Mouse (Mus musculus): ENCODE results near the gene Palm2.
A peak's percentile ranks its signal among the peaks of the same experiment; 100 is the strongest.

Gene Palm2

DNA sequence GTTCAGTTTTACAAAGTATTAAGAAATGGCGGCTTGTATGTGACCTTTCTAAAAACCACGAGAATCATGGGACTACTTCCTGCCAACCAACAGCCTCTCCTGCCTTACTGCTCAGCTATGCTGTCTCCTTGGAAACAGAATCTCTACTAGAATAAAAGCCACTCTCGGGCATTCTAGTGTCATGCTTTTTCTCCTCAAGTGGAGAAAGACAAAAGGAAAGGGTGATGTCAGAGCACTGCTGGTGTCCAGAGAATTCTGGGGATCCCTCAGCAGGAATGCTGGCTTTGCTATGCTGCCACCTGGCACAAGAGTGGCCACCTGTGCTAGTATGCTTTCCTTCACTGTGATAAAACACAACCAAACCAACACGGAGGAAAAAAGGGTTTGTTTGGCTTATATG, 226.4 kb downstream of the Palm2 start:
- DNase-seq (ENCODE audit: extremely low read depth, low read depth): no peak

DNA sequence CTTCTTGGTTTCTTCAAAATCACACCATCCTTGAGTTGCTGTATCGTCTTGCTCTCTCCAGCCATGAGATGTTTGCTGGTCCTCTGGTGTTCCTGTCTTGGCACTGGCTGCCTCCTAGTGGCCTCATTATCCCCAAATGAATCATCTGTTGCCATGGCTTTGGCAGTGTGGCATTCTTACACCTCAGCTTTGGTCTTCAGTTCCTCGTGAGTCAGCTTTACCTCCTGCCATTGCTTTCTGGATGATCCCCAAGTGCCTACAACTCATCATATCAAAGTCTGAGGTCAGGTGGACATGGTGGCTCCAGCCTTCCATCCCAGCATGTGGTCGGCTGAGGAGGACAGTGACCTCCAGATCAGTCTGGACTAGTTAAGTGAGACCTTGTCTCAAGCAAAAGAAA, 232.1 kb downstream of the Palm2 start:
- DNase-seq (ENCODE audit: extremely low read depth, low read depth): no peak

DNA sequence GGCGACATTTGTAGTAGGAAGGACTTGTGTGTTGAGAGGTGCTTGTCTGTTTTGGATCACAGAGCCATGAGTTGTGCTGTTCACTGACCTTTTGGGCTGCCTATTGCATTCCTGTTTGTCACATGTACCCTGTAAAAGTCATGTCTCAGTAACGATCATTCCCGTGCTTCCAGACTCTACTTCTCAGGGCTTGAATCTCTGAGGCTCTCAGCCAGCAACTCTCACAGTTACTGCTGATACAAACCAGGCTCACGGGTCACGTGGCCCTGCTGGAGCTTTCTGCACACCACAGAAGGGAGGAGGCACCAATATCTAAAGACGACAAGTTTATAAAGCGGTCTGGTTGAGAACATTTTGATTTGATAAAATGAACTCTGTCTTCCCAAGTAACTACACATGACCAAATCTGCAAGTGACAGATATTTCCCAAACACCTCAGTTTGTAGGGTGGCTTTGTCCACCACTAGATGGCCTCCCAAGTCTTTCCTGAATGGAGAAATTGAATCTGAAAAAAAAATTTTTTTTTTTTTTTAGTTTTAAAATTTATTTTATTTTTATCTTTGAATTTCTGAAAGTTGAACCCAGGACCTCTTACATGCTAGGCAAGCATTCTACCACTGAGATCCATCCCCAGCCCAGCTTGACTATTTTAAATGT, 236.9 kb downstream of the Palm2 start:
- DNase-seq (ENCODE audit: extremely low read depth, low read depth): peak; percentile 6

DNA sequence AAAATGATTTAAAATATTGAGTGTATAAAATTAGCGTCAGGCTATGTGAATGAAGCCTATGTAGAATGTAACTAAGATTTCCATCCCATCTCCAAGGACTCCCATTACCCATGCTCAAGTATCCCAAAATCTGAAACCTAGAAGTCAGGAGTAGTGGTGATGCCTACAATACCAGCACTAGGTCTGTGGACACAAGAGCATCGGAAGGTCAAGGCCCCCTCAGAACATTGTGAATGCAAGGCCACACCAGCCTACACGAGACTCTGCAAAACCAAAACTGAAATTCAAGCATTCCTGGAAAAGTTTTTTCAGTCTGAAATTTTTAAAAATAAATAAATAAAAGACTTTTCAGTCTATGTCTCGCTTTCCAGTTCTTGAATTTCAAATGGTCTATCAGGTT, 238.5 kb downstream of the Palm2 start:
- DNase-seq (ENCODE audit: extremely low read depth, low read depth): no peak

DNA sequence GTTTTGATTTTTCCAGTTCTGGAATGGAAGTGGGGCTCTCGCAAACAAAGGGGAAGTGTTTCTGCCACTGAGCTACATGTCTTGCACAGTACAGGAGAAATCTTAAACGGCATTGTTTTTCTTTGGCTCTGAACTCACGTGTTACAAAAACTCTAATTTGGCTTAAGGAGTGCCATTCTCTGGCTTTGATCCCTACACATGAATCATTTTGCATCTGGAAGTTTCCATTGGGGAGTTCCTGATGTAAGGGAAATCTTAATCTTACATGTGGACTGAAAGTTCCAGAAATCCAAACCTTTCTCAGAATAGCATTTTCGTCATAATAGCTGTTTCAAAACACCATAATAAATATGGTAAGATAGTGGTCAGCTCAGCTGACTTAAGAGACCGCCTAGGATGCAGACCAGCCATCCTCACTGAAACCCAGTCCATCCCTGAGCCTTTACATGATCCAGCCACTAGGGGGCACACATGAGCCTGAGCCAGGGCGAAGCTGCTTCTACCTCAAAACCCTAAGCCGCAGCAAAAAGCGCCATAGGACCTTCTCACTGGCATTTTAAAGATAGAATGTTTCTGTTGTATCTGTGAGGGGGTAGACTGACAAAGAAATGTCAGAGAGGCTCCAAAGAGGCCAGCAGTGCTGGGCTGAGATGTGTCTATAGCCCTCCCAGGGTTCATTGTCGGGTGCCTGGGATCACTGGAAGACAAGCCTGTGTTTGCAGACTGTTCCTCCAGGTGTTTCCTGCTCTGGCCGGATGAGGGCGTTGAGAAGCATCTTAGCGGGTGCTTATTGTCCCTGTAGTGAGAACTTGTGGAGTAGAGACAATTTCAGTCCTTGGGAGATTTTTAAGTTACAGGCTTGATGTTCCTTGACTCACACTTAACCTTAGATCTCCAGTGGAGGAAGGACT, 239.2 kb downstream of the Palm2 start:
- peak; percentile 61 for DNase-seq (ENCODE audit: extremely low read depth, low read depth)

DNA sequence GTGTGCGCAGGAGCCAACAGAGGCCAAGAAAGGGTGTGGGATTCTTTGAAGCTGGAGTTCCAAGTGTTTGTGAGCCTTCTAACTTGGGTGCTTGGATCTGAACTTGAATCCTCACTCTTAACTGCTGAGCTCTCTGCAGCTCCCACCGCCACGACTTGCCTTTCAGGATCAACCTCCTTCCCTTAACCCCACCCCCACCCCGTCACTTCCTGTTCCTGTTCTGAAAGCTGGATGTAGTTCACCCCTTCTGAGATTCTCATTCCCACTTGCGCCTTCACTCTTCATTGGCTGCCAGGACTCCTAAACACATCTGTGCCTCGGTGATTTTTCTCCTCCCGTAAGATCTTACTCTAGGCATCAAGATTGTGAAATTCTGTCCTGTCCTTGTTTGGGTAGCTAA, 240.3 kb downstream of the Palm2 start:
- no peak for DNase-seq (ENCODE audit: extremely low read depth, low read depth)

DNA sequence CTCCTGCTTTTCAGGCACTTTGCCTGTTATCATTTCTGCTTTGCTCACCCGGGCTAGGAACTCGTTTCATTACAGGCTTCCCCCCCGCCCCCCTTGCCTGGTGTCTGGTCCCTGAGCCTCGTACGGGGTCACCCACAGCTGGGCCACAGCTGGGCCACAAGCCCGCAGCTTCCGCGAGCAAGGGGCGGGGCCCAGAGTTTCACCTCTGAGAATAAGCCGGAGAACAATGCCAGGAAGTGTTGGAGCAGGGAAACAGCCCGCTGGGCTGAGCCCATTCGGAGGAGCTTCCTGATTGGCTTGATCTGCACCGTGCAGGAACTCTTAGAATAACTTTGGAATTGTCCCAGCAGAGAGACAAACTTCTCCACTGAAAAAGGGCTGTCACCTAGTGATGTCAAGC, 241.3 kb downstream of the Palm2 start:
- no peak for DNase-seq (ENCODE audit: extremely low read depth, low read depth)

DNA sequence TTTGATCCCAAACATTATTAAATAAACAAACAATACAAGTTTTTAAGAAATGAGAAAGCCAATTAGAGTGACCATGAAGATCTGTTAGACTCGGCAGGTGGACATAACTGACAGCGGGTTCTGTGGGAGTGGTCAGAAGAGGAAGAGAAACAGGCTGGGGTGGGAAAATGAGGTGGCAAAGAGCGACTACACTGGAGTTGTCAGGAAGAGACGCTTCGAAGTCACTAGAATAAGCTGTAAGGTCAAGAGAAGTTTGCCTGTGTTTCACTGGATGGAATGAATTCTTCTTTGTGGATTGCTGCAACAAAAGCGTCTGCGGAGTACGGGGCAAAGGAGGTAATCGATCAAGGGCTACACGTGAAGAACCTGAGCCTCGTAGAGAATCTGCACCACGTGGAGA, 243.9 kb downstream of the Palm2 start:
- no peak for DNase-seq (ENCODE audit: extremely low read depth, low read depth)

DNA sequence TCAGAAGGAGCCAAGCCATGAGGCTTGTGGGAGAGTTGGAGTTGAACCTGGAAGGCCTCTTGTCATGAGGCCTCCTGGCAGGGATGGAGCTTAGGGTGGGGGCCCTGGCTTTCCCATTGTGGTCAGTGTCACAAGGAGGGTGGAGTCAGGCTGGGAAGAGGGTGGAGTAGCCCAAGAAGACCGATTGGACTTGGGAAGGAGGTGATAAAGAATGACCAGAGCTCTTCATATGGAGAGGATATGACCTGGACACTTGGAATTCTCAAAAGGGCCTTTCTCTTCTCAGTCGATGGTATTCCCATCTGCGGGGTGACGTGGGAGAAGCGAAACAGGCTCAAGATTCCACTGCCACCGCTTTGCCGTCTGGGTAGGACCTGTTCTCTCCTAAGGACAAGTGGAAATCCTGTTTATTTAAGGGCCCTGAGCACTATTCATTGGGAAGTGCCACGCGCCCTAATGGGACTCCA, 245.0 kb downstream of the Palm2 start:
- DNase-seq (ENCODE audit: extremely low read depth, low read depth): no peak

DNA sequence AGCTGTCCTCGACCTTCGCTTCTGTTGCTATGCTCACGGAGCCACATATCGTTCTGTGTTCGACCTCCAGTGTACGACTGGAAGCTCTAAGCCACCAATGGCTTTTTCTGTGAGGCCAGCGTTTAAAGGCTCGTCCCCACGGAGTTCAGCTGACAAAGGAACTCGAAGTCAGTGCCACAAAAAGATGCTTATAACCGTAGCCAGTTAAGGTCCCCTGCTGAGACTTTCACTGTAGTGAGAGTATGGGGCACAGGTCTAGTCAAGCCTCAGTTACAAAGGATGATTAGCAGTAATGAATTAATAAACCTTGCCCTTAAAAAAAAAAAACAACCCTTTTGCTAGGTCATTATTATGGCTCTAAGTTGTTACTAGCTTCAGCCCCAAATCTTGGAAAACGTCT, 246.1 kb downstream of the Palm2 start:
- no peak for DNase-seq (ENCODE audit: extremely low read depth, low read depth)

DNA sequence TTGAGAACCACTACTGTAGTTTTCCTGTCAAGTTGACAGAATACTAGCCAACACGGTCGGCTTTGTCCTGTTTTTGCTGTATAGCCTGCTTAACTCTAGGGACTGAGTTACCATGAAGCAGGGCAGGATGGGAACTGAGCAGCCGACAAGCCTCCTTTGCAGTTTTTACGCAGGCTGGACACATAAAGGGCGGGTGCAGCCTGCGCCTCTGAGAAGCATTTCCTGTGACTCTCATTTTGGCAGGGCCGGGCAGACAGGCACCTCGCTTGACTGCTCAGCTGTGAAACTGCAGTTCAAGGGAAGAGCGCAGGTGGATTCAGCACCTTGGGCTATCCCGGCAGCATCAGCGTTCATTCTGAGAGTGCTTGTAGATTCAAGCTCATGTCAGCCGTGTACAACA, 247.5 kb downstream of the Palm2 start:
- DNase-seq (ENCODE audit: extremely low read depth, low read depth): no peak

DNA sequence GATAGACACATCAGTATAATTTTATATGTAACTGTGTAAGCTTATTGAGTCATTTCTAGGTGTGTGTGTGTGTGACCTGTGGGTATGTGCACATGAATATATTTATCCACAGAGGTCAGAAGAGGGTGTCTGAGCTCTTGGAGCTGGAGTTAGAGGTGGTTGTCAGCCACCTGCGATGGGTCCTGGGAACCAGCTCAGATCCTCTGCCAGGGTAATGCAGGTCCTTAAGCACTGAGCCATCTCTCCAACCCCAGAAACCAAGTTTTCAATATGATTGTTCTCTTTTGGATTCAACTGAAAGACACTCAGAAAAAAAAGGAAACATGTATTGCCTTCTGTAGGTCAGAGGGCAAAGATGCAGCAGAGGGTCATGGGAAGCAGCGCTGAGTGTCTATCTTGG, 248.3 kb downstream of the Palm2 start:
- DNase-seq (ENCODE audit: extremely low read depth, low read depth): no peak

DNA sequence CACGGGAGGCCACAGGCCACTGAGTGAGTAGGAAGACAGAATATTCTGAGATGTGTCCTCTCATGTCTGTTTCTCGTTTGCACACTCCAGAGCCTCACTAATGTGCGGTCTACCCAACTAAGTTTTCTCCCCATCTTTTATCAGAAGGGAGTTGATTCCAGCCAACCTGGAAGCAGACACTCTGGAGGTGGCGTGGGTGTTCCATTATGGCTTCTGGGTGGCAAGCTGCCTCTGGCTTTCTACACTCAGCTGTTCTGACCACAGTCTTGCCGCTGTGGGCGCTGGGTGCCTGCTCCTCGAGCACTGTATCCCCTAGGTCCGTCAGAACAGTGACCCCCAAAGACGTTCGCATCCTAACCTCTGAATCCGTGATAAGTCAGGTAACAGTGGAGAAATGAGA, 248.9 kb downstream of the Palm2 start:
- no peak for DNase-seq (ENCODE audit: extremely low read depth, low read depth)

DNA sequence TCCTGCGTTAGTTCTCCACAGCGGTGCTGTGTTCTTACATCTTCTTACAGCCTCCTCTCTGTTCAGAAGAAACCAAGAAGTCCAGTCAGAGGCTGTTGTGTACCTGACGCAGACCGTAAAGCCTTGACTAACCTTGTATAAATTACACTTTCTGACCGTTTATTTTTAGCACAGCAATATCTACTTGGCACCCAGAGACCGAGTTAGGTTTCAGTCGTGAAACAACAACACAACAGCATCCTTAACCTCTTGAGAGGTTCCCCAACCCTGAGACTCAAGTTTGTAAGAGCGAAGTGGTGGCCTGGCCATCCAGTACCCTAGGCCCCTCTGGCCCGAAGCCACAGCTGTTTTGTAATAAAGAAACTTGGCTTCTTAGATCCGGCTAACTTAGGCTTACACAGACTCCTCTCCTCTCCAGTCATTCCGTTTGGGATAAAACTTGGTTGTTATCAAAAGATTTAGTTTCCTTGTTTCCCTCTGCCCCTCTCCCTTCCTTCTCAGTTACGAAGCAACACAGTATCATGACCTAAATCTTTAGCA, 250.7 kb downstream of the Palm2 start:
- DNase-seq (ENCODE audit: extremely low read depth, low read depth): no peak

DNA sequence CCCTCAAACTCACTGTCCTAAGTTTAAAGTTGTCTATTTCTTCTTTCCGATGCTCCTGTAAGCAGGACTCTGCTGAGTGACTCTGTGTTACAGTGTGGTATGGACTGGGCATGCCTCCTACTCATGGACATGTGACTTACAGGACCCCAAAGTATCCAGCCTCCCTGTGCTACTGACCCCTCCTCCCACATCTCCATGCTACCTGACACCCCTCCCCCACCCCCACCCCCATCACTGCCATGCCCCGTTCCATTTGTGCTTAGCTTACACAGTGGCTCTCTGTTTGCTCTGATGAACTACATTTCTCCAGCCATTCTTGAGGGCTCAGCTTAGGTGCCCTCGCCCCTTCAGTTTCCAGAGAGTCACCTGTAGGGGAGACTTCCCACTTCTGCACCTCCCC, 252.7 kb downstream of the Palm2 start:
- no peak for DNase-seq (ENCODE audit: extremely low read depth, low read depth)

DNA sequence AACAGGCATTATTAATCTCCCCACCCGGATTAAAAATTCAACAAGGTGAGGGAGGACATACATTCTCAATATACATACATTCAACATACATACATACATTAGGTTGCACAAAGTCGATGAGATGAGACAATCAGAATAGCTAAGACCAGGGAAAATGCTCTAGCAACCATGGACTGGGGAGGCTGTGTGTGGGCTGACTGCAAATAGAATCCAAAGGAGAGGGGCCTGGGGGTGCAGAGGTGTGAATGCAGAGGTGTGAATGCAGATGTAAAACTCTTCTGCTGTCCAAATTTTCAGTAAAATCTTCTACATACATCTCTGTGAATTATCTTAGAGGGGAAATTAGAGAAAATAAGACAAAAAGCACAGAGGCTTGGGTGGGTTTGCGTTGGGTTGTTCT, 253.5 kb downstream of the Palm2 start:
- DNase-seq (ENCODE audit: extremely low read depth, low read depth): no peak

DNA sequence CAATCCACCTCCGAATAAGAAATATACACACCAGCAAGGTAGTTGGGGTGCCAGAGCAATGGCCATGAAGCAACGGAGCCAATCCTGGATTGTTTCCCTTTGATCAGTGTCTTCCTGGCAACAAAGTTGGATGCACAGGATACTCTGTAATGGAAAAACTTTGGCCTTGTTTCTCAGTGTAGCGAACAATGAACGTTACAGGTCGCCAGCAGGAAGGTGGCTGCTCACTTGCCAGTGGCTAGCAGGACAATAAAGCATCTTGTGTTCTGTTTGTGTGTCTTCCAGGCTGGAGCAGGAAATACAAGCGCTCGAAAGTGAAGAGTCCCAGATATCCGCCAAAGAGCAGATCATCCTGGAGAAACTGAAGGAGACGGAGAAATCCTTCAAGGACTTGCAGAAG, 254.1 kb downstream of the Palm2 start:
- DNase-seq (ENCODE audit: extremely low read depth, low read depth): no peak

DNA sequence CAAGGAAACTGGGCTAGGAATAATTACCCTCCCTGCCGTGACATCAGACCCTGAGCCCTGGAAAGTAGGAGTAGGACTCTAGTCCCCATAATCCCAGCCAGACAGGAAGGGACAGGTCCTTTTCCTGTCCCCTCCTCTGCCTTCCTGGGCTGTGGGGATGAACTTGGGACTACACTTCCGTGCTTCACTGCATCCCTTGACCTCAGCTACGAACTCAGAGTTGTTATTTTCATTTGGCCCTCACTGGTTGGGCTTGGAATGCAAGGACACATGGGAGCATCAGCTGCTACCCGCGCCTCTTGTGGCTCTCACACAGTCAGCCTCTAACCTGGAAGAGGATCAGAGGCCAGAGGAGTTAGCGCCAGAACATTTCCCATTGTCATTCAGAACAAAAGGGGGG, 256.0 kb downstream of the Palm2 start:
- no peak for DNase-seq (ENCODE audit: extremely low read depth, low read depth)

DNA sequence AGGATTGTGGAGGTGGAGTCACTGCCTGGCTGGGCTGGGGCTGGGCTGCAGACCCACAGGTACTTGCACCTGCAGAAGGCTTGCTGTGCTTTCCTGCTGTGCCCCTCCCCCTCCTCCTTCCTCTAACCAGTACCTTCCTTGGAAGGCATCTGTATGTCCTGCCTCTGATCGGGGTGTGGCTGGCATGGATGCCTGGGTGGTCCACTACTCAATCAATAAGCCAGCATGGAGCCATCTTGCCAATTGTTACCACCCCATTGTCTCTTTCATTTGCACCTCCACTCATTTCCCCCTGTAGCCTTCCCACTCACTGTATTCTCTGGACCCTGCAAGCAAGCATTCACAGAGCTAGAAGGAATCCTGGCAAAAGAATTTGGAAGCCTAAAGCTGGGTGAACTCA, 256.8 kb downstream of the Palm2 start:
- no peak for DNase-seq (ENCODE audit: extremely low read depth, low read depth)

DNA sequence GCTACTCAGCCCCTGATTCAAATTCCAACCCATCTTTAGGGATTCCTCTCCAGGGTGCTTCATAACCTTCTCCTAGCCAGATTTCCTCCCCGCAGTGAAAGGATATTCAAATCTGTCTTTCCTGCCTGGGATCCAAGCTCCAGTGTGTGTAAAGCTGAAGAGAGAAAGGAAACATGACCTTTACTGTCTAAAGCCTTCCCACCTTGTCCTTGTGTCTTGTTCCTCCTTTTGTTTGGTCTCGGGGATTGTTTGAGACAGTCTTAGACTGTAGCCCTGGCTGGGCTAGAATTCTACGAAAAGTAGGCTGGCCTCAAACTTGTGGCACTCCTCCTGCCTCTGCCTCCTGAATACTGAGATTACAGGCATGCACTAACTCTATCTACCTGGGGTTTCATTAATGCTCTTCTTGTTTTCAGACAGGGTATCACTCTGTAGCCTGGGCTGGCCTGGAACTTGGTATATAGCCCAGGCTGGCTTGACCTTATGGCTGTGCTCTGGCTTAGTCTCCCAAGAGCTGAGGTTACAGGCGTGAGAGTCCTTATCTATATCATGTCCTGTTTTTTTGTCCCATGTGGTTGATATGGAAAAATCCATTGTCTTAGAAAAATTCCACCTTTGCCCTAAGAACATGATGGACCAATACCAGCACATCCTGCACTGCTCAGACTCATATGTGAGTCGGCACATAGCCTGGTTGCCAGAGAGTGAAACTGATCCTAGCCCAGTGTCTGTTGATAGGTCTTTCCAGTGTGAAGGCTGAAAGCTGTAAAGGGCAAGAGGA, 260.5 kb downstream of the Palm2 start:
- DNase-seq (ENCODE audit: extremely low read depth, low read depth): no peak

DNA sequence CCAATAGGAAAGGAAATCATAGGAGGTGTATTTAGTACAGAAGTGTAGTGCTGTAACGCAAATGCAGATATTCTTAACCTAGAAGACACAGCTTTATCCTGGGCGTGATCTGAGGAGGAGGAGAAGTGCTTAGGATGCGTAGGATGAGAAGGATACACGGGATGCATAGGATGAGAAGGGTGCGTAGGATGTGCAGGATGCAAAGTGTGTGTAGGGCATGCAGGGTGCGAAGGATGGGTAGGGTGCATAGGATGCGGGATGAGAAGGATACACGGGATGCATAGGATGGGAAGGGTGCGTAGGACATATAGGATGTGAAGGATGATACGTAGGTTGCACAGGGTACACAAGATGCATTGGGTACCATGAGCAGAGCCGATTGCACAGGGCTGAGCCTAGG, 262.9 kb downstream of the Palm2 start:
- no peak for DNase-seq (ENCODE audit: extremely low read depth, low read depth)

All from MEL-GATA-1-ER (cell line).